Mouse (Mus musculus) macrophage (primary cell): Measurements from ENCODE around the gene Odf2. TPM values are rescaled to one million over a fixed set of nuclear protein-coding genes. Genes with fewer than 3 reads are reported as not detected.
A peak's percentile ranks its signal among the peaks of the same experiment; 100 is the strongest.

ENCODE experiments used
- H3K27ac ChIP-seq: fragments of 350-480 bp; formaldehyde crosslinking; 2 replicates; pipeline ENCODE4 v1.9.0; 2021
- H3K36me3 ChIP-seq: fragments of 350-480 bp; formaldehyde crosslinking; 2 replicates; pipeline ENCODE4 v1.9.0; 2021; ENCODE audit errors: inconsistent target
- H3K4me3 ChIP-seq: fragments of 350-480 bp; formaldehyde crosslinking; 2 replicates; pipeline ENCODE4 v1.9.0; 2021; ENCODE audit errors: inconsistent target
- H3K79me2 ChIP-seq: fragments of 350-480 bp; formaldehyde crosslinking; 2 replicates; pipeline ENCODE4 v1.9.0; 2021; ENCODE audit errors: inconsistent target
- WGBS: methylation state at CpG from one replicate; pipeline ENCODE4 v1.1.7; 2026; ENCODE audit warnings: inconsistent platforms; ENCODE audit not compliant: missing documents; 5-methylcytosine and 5-hydroxymethylcytosine counted together
- polyA plus RNA-seq: library from polyadenylated mRNA; stranded (reverse); fragments of 250-400 nt; gene quantifications from 3 replicates; pipeline ENCODE4 v1.2.4, GENCODE M21; 2018; ENCODE audit warnings: inconsistent platforms
- total RNA-seq, 78 experiments: library from RNA; depleted of rRNA; stranded (reverse); fragments of 250-400 nt; gene quantifications; 1 replicate in 9 of 78; 2 replicates in 24 of 78; 3 replicates in 43 of 78; 4 replicates in 2 of 78; pipeline ENCODE4 v1.2.4; 2018; ENCODE audit warnings: inconsistent platforms in 56 of 78

The Odf2 gene
- total RNA-seq (2018; cell fraction: chromatin; rRNA removed), result 100 to 1,000 TPM in 24 of 26 experiments, 10 to 100 TPM in 2; 67.0 to 433 (median 276) TPM
- 10 to 100 TPM; 18.6 to 43.7 (median 35.6) TPM for total RNA-seq (2018; cell fraction: cytosol; rRNA removed)
- 100 to 1,000 TPM in 13 of 26 experiments, 10 to 100 TPM in 13; 46.2 to 209 (median 103) TPM for total RNA-seq (2018; cell fraction: nucleus; rRNA removed)
- polyA plus RNA-seq, result 28.3 to 46.9 TPM (median 30.9 TPM) in 3 replicates

DNA sequence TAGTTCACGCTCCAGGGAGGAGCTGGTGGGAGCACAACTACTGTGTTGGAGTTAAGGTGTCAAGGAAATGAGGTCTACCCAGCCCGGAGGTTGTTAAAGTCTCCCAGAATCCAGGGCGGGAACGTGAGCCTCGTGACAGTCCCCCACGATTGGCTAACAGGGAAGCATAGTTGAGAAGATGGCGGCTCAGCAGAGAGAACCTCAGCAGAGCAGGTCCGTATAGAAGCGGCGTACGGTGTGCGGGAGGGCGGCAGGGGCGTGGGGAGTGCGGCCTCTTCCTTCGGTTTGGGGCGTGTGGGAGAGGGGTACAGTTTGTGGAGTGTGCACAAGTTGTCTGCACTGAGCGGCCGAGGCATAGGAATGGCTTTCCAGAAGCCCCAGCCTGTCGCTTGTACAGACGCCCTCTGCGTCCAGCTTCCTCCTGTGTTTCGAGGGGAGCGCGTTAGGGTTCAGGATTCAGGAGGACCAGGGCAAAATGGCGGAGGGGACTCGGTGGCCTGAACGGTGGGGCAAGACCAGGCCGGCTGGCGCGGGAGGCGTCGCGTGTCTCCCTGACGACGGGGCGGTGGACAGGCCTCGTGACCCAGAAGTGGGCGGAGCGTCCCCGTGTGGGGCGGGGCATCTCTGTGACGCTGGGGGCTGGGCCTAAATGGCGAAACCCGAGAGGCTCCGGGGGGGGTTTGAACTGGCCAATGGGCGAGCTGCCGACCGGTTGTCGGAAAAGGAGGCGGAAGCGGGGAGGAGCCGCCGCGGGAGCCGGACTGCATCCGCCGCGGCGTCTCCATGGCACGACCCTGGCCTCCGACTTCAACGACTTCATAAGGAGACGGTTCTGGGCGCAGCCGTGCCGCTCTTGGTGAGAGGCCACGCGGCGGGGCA lies at the start of gene Odf2:
Gene Odf2 (plus strand): TSS at position 156 of the 879 bp plus-strand sequence.
- Histone ChIP-seq H3K27ac (peak within 1 kb of the TSS; percentile 86), H3K79me2 (peaks cover 30% of the 10 kb centered on the region), H3K36me3 (peaks cover 16% of the 10 kb centered on the region), H3K4me3 (peak within 1 kb of the TSS; percentile 51)
- WGBS, result 2% methylated on average over 60 of the region's 70 CpGs

DNA sequence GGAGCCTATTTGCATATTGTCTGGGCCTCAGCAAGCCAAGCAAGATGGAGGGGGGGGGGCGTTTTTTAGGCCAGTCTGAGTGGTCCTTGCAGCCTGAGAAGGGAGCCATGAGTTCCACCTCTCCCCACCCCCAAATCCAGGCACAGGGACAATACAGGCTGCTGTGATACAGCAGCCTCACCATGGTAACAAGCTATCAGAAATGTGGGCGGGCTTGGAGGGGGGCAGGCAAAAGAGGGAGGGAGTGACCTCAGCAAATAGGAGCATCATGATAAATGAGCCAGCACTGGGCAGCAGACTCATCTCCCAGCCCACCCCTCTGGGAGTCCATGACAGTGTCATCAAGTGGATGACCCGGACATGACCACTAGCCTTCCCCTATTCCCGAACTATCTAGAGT lies 49.6 kb upstream of the Odf2 start:
- no peak overlapping the region for H3K4me3 ChIP-seq
- 89% methylated on average over 4 of the region's 4 CpGs for WGBS
- peaks cover 49% of the 10 kb centered on the region; the same call in 1 of the 2 replicates for H3K79me2 ChIP-seq
- peaks cover 52% of the 10 kb centered on the region for H3K36me3 ChIP-seq
- no peak overlapping the region for H3K27ac ChIP-seq

DNA sequence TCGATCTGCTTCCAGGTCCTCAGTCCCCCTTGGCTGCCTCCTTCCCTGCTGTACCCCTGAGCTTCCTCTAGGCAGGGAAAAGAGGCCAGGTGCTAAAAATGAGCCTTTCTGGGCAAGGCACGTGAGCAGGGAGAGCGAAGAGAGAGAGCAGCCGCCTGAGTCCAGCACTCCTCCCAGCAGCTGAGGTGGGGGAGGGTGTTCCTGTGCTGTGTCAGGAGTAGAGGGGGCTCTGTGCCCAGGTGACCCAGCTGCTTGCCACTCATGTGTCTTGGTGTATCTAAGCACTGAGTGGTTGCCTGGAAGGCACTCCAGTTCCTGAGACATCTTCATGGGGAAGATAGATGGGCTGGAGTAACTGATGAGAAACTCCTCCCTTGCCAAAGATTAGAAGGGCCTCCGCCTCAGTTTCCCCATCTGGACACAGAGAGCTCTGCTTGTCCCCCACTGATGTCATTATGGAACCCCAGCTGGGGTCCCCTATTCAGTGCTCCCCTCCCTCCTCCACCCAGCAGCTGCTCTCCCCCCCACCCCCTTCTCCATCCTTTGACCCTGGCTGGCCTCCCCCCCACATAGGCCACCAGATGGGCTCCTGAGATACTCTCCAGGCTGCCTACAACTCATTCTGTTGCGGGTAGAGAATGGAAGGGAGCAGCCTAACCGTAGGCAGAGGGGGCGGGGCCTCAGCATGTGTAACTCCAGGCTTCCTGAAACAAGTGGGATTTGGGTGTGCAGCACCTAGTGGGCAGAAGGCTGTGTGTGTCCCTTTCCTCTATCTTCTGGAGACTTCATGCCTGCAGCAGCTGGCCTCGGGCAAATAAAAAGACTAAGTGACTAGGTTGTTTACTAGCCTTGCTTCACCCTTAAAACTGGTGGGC lies 45.6 kb upstream of the Odf2 start:
- Histone ChIP-seq H3K79me2 (peaks cover 10% of the 10 kb centered on the region; the same call in 1 of the 2 replicates), H3K27ac (no peak overlapping the region), H3K4me3 (no peak overlapping the region), H3K36me3 (peaks cover 40% of the 10 kb centered on the region; the same call in 1 of the 2 replicates)
- 93% methylated on average over 9 of the region's 9 CpGs for WGBS

DNA sequence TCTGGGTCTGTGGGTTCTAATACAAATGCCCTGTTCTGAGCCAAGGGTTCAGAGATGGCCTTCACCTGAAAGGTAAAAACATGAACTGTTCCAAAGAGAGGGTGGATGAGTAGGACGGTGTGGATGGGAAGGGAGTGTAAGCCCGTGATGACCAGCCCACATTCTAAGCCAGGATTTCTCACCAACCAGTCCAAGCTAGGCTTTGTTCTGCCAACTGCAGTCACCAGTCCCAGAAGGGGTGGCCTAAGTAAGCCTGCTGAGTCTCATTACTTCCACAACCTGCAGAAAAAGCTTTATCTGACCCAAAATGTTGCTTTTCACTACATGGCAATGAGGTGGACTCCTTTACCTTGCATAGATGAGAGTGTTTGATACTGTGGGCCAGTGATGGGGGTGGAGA lies 44.9 kb upstream of the Odf2 start:
- H3K27ac ChIP-seq, result no peak overlapping the region
- H3K79me2 ChIP-seq, result peaks cover 3% of the 10 kb centered on the region; the same call in 1 of the 2 replicates
- 100% methylated on average over 2 of the region's 2 CpGs for WGBS
- H3K36me3 ChIP-seq, result peaks cover 33% of the 10 kb centered on the region; the same call in 1 of the 2 replicates
- H3K4me3 ChIP-seq, result no peak overlapping the region

DNA sequence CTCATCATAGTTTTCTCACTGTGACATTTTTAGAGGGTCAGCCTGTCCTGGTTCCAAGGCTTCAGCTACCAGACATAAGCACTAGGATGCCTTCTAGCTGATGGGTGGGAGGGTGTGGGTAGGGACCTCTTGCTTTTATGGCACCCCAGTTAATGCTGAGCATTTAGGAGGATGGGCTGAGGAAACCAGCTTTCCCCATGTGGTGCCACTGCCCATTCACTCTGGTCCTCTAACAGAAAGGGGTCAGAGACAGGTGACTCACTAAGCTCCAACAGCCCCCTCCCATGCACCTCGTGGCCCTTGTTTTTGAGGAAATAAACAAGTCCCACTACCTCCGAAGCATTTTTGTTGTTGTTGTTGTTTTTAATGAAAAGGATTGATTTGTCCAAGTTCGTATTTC lies 44.4 kb upstream of the Odf2 start:
- H3K79me2 ChIP-seq, result no peaks in the 10 kb centered on the region
- H3K36me3 ChIP-seq, result peaks cover 33% of the 10 kb centered on the region; the same call in 1 of the 2 replicates
- H3K27ac ChIP-seq, result no peak overlapping the region
- 93% methylated on average over 3 of the region's 3 CpGs for WGBS
- H3K4me3 ChIP-seq, result no peak overlapping the region

DNA sequence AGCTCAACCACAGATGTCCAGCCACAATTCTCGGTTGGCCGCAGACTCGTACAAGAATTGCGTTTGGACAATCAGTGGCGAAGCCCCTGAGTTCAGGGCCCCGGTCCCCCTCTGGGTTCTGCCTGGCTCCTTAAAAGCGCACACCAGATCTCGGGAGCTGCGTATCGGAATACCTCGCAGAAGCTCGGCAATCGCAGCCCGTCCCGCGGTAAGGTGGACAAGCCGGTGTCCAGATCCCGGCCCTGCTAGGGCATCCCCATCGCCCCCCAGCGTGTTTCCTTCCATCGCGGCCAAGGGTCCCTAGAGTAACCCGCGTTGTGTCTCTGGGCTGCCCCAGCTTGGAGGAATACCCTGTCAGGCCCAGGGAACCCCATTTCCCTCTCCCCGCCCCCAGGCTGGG lies 43.4 kb upstream of the Odf2 start:
- Histone ChIP-seq H3K27ac (no peak overlapping the region), H3K36me3 (peaks cover 33% of the 10 kb centered on the region; the same call in 1 of the 2 replicates), H3K4me3 (no peak overlapping the region), H3K79me2 (no peaks in the 10 kb centered on the region)
- WGBS, result 78% methylated on average over 25 of the region's 25 CpGs

DNA sequence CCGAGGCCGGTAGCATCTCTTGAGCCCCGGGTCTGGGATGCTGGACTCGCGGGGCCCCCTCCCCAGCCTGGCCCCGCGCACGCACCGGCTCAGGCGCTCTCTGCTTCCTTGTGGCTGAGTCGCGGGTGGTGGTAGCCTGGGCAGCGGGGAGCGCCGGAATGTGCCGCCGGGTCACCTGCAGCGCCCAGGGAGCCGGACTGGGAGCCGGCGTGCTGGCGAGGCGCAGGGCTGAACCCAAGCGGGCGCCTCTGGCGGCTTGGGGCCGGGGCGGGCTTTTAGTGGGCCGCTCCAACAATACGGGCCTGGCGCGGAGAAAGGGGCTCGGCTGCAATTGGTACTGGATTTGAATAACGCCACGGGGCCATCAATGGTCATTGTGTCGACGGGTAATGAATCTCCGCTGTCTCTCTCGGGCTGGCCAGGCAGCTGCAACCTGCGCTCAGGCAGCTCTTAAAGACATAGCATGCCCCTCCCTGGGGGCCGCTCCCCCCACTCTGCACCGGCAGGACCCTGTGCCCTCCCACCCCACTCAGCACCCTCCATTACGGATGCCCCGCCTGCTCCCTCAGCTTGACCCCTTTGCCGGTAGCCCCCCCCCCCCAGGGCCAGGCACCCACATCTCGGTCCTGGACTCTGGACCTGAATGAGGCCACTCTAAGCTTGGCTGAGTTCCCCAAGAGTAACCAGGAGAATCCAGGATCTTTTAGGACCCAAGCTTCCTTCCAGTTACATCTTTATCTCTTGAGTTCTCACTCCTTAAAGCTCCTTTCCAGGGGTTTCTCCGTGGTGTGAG lies 42.8 kb upstream of the Odf2 start:
- Histone ChIP-seq H3K36me3 (peaks cover 28% of the 10 kb centered on the region; the same call in 1 of the 2 replicates), H3K79me2 (no peaks in the 10 kb centered on the region), H3K4me3 (no peak overlapping the region), H3K27ac (no peak overlapping the region)
- WGBS, result 63% methylated on average over 39 of the region's 47 CpGs

DNA sequence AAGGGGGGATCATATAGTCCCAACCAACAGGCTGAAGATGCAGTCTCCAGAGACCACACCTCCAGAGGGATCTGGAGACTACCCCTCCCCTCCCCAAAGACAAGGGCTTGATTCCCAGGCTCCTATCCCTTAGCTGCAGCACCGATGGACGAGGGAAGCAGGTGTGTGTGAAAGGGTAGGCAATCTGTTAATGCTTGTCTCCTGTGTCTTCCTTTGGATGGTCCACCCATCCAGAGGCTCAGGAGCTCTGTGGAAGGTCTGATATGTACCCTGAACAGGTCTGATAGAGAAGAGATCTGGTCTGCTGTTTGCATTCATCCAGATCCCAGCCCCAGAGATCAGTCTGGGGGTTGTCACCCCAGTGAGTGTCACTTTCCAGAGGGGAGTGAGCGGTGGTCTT lies 42.1 kb upstream of the Odf2 start:
- no peak overlapping the region for H3K27ac ChIP-seq
- H3K79me2 ChIP-seq, result no peaks in the 10 kb centered on the region
- no peak overlapping the region for H3K4me3 ChIP-seq
- peaks cover 25% of the 10 kb centered on the region; the same call in 1 of the 2 replicates for H3K36me3 ChIP-seq
- WGBS, result 84% methylated on average over 3 of the region's 3 CpGs

DNA sequence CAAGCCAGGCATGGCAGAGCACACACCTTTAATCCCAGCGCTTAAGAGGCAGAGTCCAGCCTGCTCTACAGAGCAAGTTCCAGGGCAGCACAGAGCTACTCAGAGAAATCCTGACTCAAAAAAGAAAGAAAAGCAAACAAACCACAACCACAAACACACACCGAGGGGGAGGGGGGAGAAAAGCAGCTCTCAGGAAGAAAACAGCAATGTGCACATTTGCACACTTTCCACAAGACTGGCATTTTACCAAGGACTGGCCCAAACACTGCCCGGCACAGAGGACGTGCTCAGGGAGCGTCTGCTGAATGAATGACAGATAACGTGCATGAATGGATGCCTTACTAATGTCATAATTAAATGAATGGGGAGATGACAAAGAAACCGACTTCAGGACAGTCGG lies 40.0 kb upstream of the Odf2 start:
- Histone ChIP-seq H3K4me3 (no peak overlapping the region), H3K79me2 (no peaks in the 10 kb centered on the region), H3K27ac (no peak overlapping the region), H3K36me3 (peaks cover 4% of the 10 kb centered on the region; the same call in 1 of the 2 replicates)
- WGBS, result 43% methylated on average over 7 of the region's 8 CpGs

DNA sequence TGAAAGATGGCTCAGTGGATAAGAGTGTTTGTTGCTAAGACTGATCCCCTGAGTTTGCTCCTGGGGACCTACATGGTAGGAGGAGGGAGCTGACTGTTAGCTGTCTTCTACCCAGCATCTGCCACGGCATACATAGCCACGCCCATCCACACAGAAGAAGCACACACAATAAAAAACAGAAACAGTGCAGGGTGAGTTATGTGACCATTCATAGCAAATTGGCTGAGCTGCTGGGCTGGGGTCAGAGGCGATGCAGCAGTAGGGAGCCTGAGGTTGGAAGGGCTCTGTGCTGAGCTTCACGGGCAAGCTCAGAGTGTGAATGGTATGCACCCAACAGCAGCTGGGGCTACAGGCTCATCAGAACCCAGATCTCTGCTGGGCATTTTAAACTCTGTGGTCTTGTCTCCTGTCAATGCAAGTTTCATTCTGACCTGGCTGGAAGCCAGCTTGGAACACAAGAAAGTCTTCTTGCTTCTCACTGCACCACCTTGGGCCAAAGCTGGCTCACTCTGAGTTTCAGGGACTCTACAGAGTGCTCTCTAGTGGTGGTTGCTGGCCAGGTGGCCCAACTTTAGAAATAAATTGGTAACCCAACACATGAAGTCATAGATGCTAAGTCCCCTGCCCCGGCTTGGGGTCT lies 39.1 kb upstream of the Odf2 start:
- 72% methylated on average over 5 of the region's 5 CpGs for WGBS
- Histone ChIP-seq H3K79me2 (no peaks in the 10 kb centered on the region), H3K4me3 (no peak overlapping the region), H3K36me3 (no peaks in the 10 kb centered on the region), H3K27ac (no peak overlapping the region)

DNA sequence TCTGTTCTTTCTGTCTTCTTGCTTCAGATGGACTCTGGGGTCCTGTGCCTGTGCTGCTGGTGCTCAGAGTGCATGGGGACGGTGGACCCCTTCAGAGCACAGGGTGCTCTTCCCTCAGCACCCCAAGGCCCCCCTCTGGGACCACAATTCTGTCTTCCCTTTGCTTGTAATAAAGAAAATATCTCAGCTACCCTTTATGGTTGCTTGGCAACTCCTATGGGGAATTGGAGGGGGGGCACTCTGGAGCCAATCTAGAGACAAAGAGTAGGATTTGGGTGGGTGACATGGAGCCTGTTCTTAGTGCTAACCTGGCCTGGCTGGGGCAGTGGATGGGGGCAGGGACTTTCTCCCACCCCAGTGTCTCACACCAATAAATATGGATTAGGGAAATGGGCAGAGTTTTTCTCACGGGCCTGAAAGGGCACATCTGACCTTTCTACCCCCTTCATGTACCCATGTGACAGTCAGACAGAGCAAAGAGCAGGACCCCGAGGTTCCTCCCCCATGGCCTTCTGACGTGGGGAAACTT lies 36.0 kb upstream of the Odf2 start:
- Histone ChIP-seq H3K4me3 (no peak overlapping the region), H3K79me2 (no peaks in the 10 kb centered on the region), H3K27ac (no peak overlapping the region), H3K36me3 (no peaks in the 10 kb centered on the region)
- WGBS, result 61% methylated on average over 4 of the region's 4 CpGs

DNA sequence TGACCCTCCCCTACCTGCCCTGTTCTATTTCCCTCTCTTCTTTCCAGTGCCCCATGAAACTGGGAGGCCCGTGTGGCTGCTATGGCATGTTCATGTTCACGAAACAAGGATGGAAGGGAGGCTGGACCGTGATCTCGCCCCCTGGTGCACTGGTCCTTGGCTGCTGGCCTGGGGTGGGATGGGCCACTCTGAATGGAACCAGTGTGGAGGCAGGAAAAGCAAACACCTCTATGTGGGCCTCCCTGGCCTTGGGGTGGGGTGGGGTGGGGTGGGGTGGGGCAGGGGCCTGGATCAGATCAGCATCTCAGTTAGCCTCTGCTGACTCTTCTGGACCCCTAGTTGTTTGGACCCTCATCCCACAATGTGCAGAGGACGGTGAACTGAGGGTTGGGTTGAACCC lies 35.3 kb upstream of the Odf2 start:
- H3K79me2 ChIP-seq, result no peaks in the 10 kb centered on the region
- 88% methylated on average over 5 of the region's 5 CpGs for WGBS
- H3K4me3 ChIP-seq, result no peak overlapping the region
- no peaks in the 10 kb centered on the region for H3K36me3 ChIP-seq
- H3K27ac ChIP-seq, result no peak overlapping the region

DNA sequence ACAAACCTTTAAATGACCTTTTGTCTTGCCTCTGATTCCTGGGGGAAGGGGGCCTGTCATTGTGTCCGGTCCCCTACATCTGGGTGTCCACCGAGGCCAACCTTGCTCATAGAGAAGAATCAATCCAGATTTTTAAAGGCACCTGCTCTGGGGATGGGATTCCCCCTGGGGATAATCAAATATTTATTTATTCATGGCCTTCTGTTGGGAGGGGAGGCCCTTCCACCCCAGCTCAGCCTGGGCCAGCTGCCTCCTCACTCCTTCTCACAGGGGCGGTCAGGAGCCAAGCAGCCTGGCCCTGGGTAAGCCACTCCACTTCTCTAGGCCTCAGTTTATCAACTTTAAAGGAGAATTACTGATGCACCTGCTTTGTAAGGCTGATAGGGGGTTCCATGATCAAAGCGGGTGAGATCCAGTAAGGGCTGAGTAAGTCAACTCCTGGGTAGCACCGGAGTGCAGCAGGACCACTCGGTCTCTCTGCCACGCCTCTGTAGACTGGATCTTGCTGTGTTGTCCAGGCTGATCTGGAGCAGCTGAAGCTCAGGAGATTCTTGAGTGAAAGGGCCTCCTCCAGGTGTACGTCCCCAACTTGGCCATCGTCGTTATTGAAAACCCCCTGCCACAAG lies 33.3 kb upstream of the Odf2 start:
- no peaks in the 10 kb centered on the region for H3K79me2 ChIP-seq

More for the DNA sequence above, 33.3 kb upstream of the Odf2 start:
- no peaks in the 10 kb centered on the region for H3K36me3 ChIP-seq
- H3K4me3 ChIP-seq, result no peak overlapping the region
- WGBS, result 89% methylated on average over 10 of the region's 10 CpGs
- H3K27ac ChIP-seq, result no peak overlapping the region
